Mouse (Mus musculus): Measurements from ENCODE around the gene Pced1a. TPM values are rescaled to one million over a fixed set of nuclear protein-coding genes. Genes with fewer than 3 reads are reported as not detected.

The Pced1a gene
- polyA plus RNA-seq (2015; fragmentation: Nextera tagmentation; extraction: Ambion mirVana), result 11.1 and 14.0 TPM in 2 replicates

GRCm38 (mm10) chr2:130424126-130424853 is at the start of gene Pced1a, which contains the start of gene Vps16:
Pced1a (minus strand) TSS chr2:130424701.
Vps16 (plus strand) TSS chr2:130424339.
- Histone ChIP-seq H3K27ac (peak within 1 kb of the TSS; percentile 93), H3K9me3 (no peaks in the 10 kb centered on the region), H3K36me3 (no peaks in the 10 kb centered on the region), H3K27me3 (replicated peaks) (no peaks in the 10 kb centered on the region), H3K9ac (peak within 1 kb of the TSS; percentile 90), H3K4me2 (peak within 1 kb of the TSS; percentile 95), H3K4me3 (replicated peaks) (peak within 1 kb of the TSS; percentile 84), H3K4me1 (peaks cover 9% of the 10 kb centered on the region)
- peak; percentile 94 for ATAC-seq (ENCODE audit: insufficient read depth, low FRiP score, low read depth)
- under 1% methylated on average over 58 of the region's 58 CpGs for WGBS

- Histone ChIP-seq H3K9me3 (no peaks in the 10 kb centered on the region), H3K4me3 (replicated peaks) (no peak overlapping the region), H3K36me3 (no peaks in the 10 kb centered on the region), H3K4me1 (no peaks in the 10 kb centered on the region), H3K9ac (no peak overlapping the region), H3K4me2 (no peak overlapping the region), H3K27me3 (replicated peaks) (no peaks in the 10 kb centered on the region), H3K27ac (no peak overlapping the region)
- 60% methylated on average over 8 of the region's 8 CpGs for WGBS
- ATAC-seq (ENCODE audit: insufficient read depth, low FRiP score, low read depth), result no peak
Observed at GRCm38 (mm10) chr2:130472908-130473510, 48.5 kb upstream of the Pced1a start.

- H3K4me2 ChIP-seq, result no peak overlapping the region
- H3K27ac ChIP-seq, result no peak overlapping the region
- no peak overlapping the region for H3K9ac ChIP-seq
- no peak overlapping the region for H3K4me3 ChIP-seq (replicated peaks)
- ATAC-seq (ENCODE audit: insufficient read depth, low FRiP score, low read depth), result peak; percentile 70; the same call in 1 of the 2 replicates
- H3K36me3 ChIP-seq, result no peaks in the 10 kb centered on the region
- no peaks in the 10 kb centered on the region for H3K4me1 ChIP-seq
- H3K27me3 ChIP-seq (replicated peaks), result no peaks in the 10 kb centered on the region
- no peaks in the 10 kb centered on the region for H3K9me3 ChIP-seq
- 85% methylated on average over 2 of the region's 2 CpGs for WGBS
Observed at GRCm38 (mm10) chr2:130469935-130470334, 45.4 kb upstream of the Pced1a start.

- no peak overlapping the region for H3K4me2 ChIP-seq
- ATAC-seq (ENCODE audit: insufficient read depth, low FRiP score, low read depth), result no peak
- no peaks in the 10 kb centered on the region for H3K4me1 ChIP-seq
- H3K9me3 ChIP-seq, result no peaks in the 10 kb centered on the region
- 59% methylated on average over 4 of the region's 4 CpGs for WGBS
- no peaks in the 10 kb centered on the region for H3K27me3 ChIP-seq (replicated peaks)
- H3K4me3 ChIP-seq (replicated peaks), result no peak overlapping the region
- H3K9ac ChIP-seq, result no peak overlapping the region
- no peaks in the 10 kb centered on the region for H3K36me3 ChIP-seq
- H3K27ac ChIP-seq, result no peak overlapping the region
Observed at GRCm38 (mm10) chr2:130469366-130469765, 44.9 kb upstream of the Pced1a start.

GRCm38 (mm10) chr2:130466438-130466837 is 41.9 kb upstream of the Pced1a start:
- Histone ChIP-seq H3K4me1 (0 out of 2 replicates have a peak, but pooled peaks cover under 1% of the 10 kb centered on the region), H3K27ac (no peak overlapping the region), H3K36me3 (no peaks in the 10 kb centered on the region), H3K9me3 (no peaks in the 10 kb centered on the region), H3K4me3 (replicated peaks) (no peak overlapping the region), H3K9ac (no peak overlapping the region), H3K4me2 (no peak overlapping the region), H3K27me3 (replicated peaks) (no peaks in the 10 kb centered on the region)
- 83% methylated on average over 1 of the region's 1 CpGs for WGBS
- ATAC-seq (ENCODE audit: insufficient read depth, low FRiP score, low read depth), result no peak

GRCm38 (mm10) chr2:130461287-130462071 is 37.0 kb upstream of the Pced1a start:
- H3K36me3 ChIP-seq, result no peaks in the 10 kb centered on the region
- H3K4me3 ChIP-seq (replicated peaks), result no peak overlapping the region
- ATAC-seq (ENCODE audit: insufficient read depth, low FRiP score, low read depth), result no peak
- no peak overlapping the region for H3K9ac ChIP-seq
- no peak overlapping the region for H3K4me2 ChIP-seq
- H3K27ac ChIP-seq, result no peak overlapping the region
- peaks cover 11% of the 10 kb centered on the region; the same call in 1 of the 2 replicates for H3K4me1 ChIP-seq
- H3K27me3 ChIP-seq (replicated peaks), result no peaks in the 10 kb centered on the region
- H3K9me3 ChIP-seq, result no peaks in the 10 kb centered on the region
- WGBS, result 33% methylated on average over 15 of the region's 15 CpGs

- H3K4me1 ChIP-seq, result peaks cover 11% of the 10 kb centered on the region; the same call in 1 of the 2 replicates
- no peak for ATAC-seq (ENCODE audit: insufficient read depth, low FRiP score, low read depth)
- WGBS, result 88% methylated on average over 3 of the region's 3 CpGs
- no peaks in the 10 kb centered on the region for H3K36me3 ChIP-seq
- no peak overlapping the region for H3K4me3 ChIP-seq (replicated peaks)
- H3K27me3 ChIP-seq (replicated peaks), result no peaks in the 10 kb centered on the region
- H3K4me2 ChIP-seq, result no peak overlapping the region
- no peak overlapping the region for H3K27ac ChIP-seq
- H3K9ac ChIP-seq, result no peak overlapping the region
- H3K9me3 ChIP-seq, result no peaks in the 10 kb centered on the region
Observed at GRCm38 (mm10) chr2:130459576-130459975, 35.1 kb upstream of the Pced1a start.

- no peak for ATAC-seq (ENCODE audit: insufficient read depth, low FRiP score, low read depth)
- H3K27me3 ChIP-seq (replicated peaks), result no peaks in the 10 kb centered on the region
- peaks cover 11% of the 10 kb centered on the region; the same call in 1 of the 2 replicates for H3K4me1 ChIP-seq
- H3K9me3 ChIP-seq, result no peaks in the 10 kb centered on the region
- no peak overlapping the region for H3K9ac ChIP-seq
- no peak overlapping the region for H3K27ac ChIP-seq
- H3K4me3 ChIP-seq (replicated peaks), result no peak overlapping the region
- WGBS, result 89% methylated on average over 3 of the region's 3 CpGs
- no peak overlapping the region for H3K4me2 ChIP-seq
- H3K36me3 ChIP-seq, result no peaks in the 10 kb centered on the region
Observed at GRCm38 (mm10) chr2:130457871-130458270, 33.4 kb upstream of the Pced1a start.

GRCm38 (mm10) chr2:130454748-130455370 is 30.4 kb upstream of the Pced1a start:
- H3K9me3 ChIP-seq, result no peaks in the 10 kb centered on the region
- WGBS, result 62% methylated on average over 6 of the region's 6 CpGs
- H3K27me3 ChIP-seq (replicated peaks), result no peaks in the 10 kb centered on the region
- no peak overlapping the region for H3K4me2 ChIP-seq
- no peak overlapping the region for H3K9ac ChIP-seq
- no peaks in the 10 kb centered on the region for H3K36me3 ChIP-seq
- no peak overlapping the region for H3K4me3 ChIP-seq (replicated peaks)
- no peak overlapping the region for H3K27ac ChIP-seq
- ATAC-seq (ENCODE audit: insufficient read depth, low FRiP score, low read depth), result no peak
- H3K4me1 ChIP-seq, result peaks cover 11% of the 10 kb centered on the region; the same call in 1 of the 2 replicates

- Histone ChIP-seq H3K4me2 (no peak overlapping the region), H3K9ac (no peak overlapping the region), H3K9me3 (no peaks in the 10 kb centered on the region), H3K4me3 (replicated peaks) (no peak overlapping the region), H3K27me3 (replicated peaks) (no peaks in the 10 kb centered on the region), H3K27ac (no peak overlapping the region), H3K36me3 (no peaks in the 10 kb centered on the region), H3K4me1 (peaks cover 11% of the 10 kb centered on the region; the same call in 1 of the 2 replicates)
- WGBS, result 71% methylated on average over 6 of the region's 6 CpGs
- no peak for ATAC-seq (ENCODE audit: insufficient read depth, low FRiP score, low read depth)
Observed at GRCm38 (mm10) chr2:130453421-130453820, 28.9 kb upstream of the Pced1a start.

GRCm38 (mm10) chr2:130452266-130452665 is 27.8 kb upstream of the Pced1a start:
- Histone ChIP-seq H3K27ac (no peak overlapping the region), H3K27me3 (replicated peaks) (no peaks in the 10 kb centered on the region)
- WGBS, result 55% methylated on average over 2 of the region's 2 CpGs

More at GRCm38 (mm10) chr2:130452266-130452665, 27.8 kb upstream of the Pced1a start:
- ATAC-seq (ENCODE audit: insufficient read depth, low FRiP score, low read depth), result no peak
- no peak overlapping the region for H3K9ac ChIP-seq
- no peaks in the 10 kb centered on the region for H3K9me3 ChIP-seq
- H3K4me1 ChIP-seq, result peaks cover 11% of the 10 kb centered on the region; the same call in 1 of the 2 replicates
- no peak overlapping the region for H3K4me3 ChIP-seq (replicated peaks)
- H3K36me3 ChIP-seq, result no peaks in the 10 kb centered on the region
- H3K4me2 ChIP-seq, result no peak overlapping the region

Measured in stomach, embryonic 15.5 days (tissue).